Mouse (Mus musculus) lung, embryonic 14.5 days (tissue): ENCODE data around the gene Adam10. TPM values are rescaled to one million over a fixed set of nuclear protein-coding genes. Genes with fewer than 3 reads are reported as not detected.

Experiments used
- ATAC-seq: fragments of 200-750 bp; cut with Nextera tagmentation; 2 replicates; pipeline ENCODE4 v1.8.0; 2017; ENCODE audit warnings: mild to moderate bottlenecking, moderate TSS enrichment, moderate library complexity; ENCODE audit not compliant: insufficient read depth
- DNase-seq: peaks from one replicate; pipeline ENCODE4 v3.0.0-alpha.2; 2015
- H3K27ac ChIP-seq: fragments of 300-500 bp; sonication (generic); 2 replicates; pipeline ENCODE4 v1.5.1; 2014; ENCODE audit warnings: low read depth, mild to moderate bottlenecking, moderate library complexity
- H3K27me3 ChIP-seq: fragments of 300-500 bp; sonication (generic); 2 replicates; pipeline ENCODE4 v1.6.1; 2014; ENCODE audit warnings: low read length, control low read depth; ENCODE audit not compliant: insufficient read depth
- H3K36me3 ChIP-seq: fragments of 300-500 bp; sonication (generic); 2 replicates; pipeline ENCODE4 v1.6.1; 2014; ENCODE audit warnings: control low read depth; ENCODE audit not compliant: insufficient read depth
- H3K4me1 ChIP-seq: fragments of 300-500 bp; sonication (generic); 2 replicates; pipeline ENCODE4 v1.6.1; 2014; ENCODE audit warnings: antibody characterized with exemption, control low read depth; ENCODE audit not compliant: insufficient read depth
- H3K4me2 ChIP-seq: fragments of 300-500 bp; sonication (generic); 2 replicates; pipeline ENCODE4 v1.6.1; 2014; ENCODE audit warnings: mild to moderate bottlenecking
- H3K4me3 ChIP-seq: fragments of 300-500 bp; sonication (generic); 2 replicates; pipeline ENCODE4 v1.5.1; 2014; ENCODE audit warnings: low read depth, low read length
- H3K9ac ChIP-seq: fragments of 300-500 bp; sonication (generic); 2 replicates; pipeline ENCODE4 v1.6.1; 2014
- H3K9me3 ChIP-seq: fragments of 300-500 bp; sonication (generic); 2 replicates; pipeline ENCODE4 v1.6.1; 2016; ENCODE audit warnings: low read depth, low read length, control low read depth
- CTCF ChIP-seq: IDR thresholded peaks from 2 replicates; pipeline ENCODE4 v1.5.1; 2016; ENCODE audit warnings: antibody characterized with exemption, low read depth
- WGBS: fragments of 180-500 bp; shearing (Covaris S2); extraction: QIAGEN DNeasy Blood & Tissue Kit; methylation state at CpG from one replicate; pipeline ENCODE4 v1.1.7; 2014; 5-methylcytosine and 5-hydroxymethylcytosine counted together
- polyA plus RNA-seq: library from polyadenylated mRNA; unstranded; fragments of >200 nt; fragmentation: Nextera tagmentation; extraction: Ambion mirVana; gene quantifications from 2 replicates; pipeline ENCODE4 v1.2.1, GENCODE M21; 2014

Gene Adam10
- polyA plus RNA-seq, 1 experiment from 2014 or later: 80.2 TPM

- no peaks in the 10 kb centered on the region for H3K27me3 ChIP-seq
- no peaks in the 10 kb centered on the region for H3K36me3 ChIP-seq
- H3K4me1 ChIP-seq: no peaks in the 10 kb centered on the region
- H3K4me3 ChIP-seq: no peak overlapping the region
- H3K27ac ChIP-seq: no peak overlapping the region
- no peak for ATAC-seq
- H3K9ac ChIP-seq: no peak overlapping the region
- H3K9me3 ChIP-seq: no peaks in the 10 kb centered on the region
- no peak for TF ChIP-seq CTCF
- 78% methylated on average over 3 of the region's 3 CpGs for WGBS
- DNase-seq: no peak
- no peak overlapping the region for H3K4me2 ChIP-seq
These were observed 123.0 kb downstream of the Adam10 start for GRCm38 (mm10) chr9:70801761-70802160.

- no peaks in the 10 kb centered on the region for H3K4me1 ChIP-seq
- no peak for TF ChIP-seq CTCF
- no peak for ATAC-seq
- H3K4me2 ChIP-seq: no peak overlapping the region
- no peak for DNase-seq
- no peaks in the 10 kb centered on the region for H3K9me3 ChIP-seq
- WGBS: 61% methylated on average over 3 of the region's 3 CpGs
- H3K27ac ChIP-seq: no peak overlapping the region
- H3K27me3 ChIP-seq: no peaks in the 10 kb centered on the region
- H3K4me3 ChIP-seq: no peak overlapping the region
- no peak overlapping the region for H3K9ac ChIP-seq
- no peaks in the 10 kb centered on the region for H3K36me3 ChIP-seq
These were observed 124.0 kb downstream of the Adam10 start for GRCm38 (mm10) chr9:70802816-70803215.

GRCm38 (mm10) chr9:70806069-70806468, 127.3 kb downstream of the Adam10 start:
- Histone ChIP-seq H3K9me3 (no peaks in the 10 kb centered on the region), H3K4me1 (no peaks in the 10 kb centered on the region), H3K27me3 (no peaks in the 10 kb centered on the region), H3K27ac (no peak overlapping the region), H3K4me2 (no peak overlapping the region), H3K9ac (no peak overlapping the region), H3K4me3 (no peak overlapping the region), H3K36me3 (no peaks in the 10 kb centered on the region)
- no peak for TF ChIP-seq CTCF
- WGBS: 57% methylated on average over 1 of the region's 1 CpGs
- ATAC-seq (no peak), DNase-seq (no peak)

- H3K27me3 ChIP-seq: no peaks in the 10 kb centered on the region
- H3K36me3 ChIP-seq: no peaks in the 10 kb centered on the region
- 41% methylated on average over 10 of the region's 11 CpGs for WGBS
- H3K4me3 ChIP-seq: no peak overlapping the region
- H3K4me1 ChIP-seq: no peaks in the 10 kb centered on the region
- no peak overlapping the region for H3K4me2 ChIP-seq
- no peak for TF ChIP-seq CTCF
- DNase-seq (peak; percentile 39), ATAC-seq (no peak)
- H3K9ac ChIP-seq: no peak overlapping the region
- no peak overlapping the region for H3K27ac ChIP-seq
- H3K9me3 ChIP-seq: no peaks in the 10 kb centered on the region
These were observed 128.9 kb downstream of the Adam10 start for GRCm38 (mm10) chr9:70807714-70808113.

- ATAC-seq (no peak), DNase-seq (no peak)
- no peak overlapping the region for H3K4me3 ChIP-seq
- no peak overlapping the region for H3K27ac ChIP-seq
- H3K36me3 ChIP-seq: no peaks in the 10 kb centered on the region
- no peaks in the 10 kb centered on the region for H3K27me3 ChIP-seq
- no peak overlapping the region for H3K4me2 ChIP-seq
- no peak for TF ChIP-seq CTCF
- H3K9ac ChIP-seq: no peak overlapping the region
- WGBS: 93% methylated on average over 12 of the region's 12 CpGs
- no peaks in the 10 kb centered on the region for H3K9me3 ChIP-seq
- H3K4me1 ChIP-seq: peaks cover 4% of the 10 kb centered on the region; the same call in 1 of the 2 replicates
These were observed 133.8 kb downstream of the Adam10 start for GRCm38 (mm10) chr9:70812551-70812950.

- Histone ChIP-seq H3K4me1 (peaks cover 4% of the 10 kb centered on the region; the same call in 1 of the 2 replicates), H3K36me3 (no peaks in the 10 kb centered on the region), H3K4me2 (no peak overlapping the region), H3K9ac (no peak overlapping the region), H3K4me3 (no peak overlapping the region), H3K9me3 (no peaks in the 10 kb centered on the region), H3K27me3 (no peaks in the 10 kb centered on the region), H3K27ac (no peak overlapping the region)
- no peak for ATAC-seq
- no peak for TF ChIP-seq CTCF
- DNase-seq: no peak
- 60% methylated on average over 14 of the region's 14 CpGs for WGBS
These were observed 138.0 kb downstream of the Adam10 start for GRCm38 (mm10) chr9:70816701-70817305.

GRCm38 (mm10) chr9:70817396-70817795, 138.6 kb downstream of the Adam10 start:
- Histone ChIP-seq H3K9ac (no peak overlapping the region), H3K9me3 (no peaks in the 10 kb centered on the region), H3K36me3 (no peaks in the 10 kb centered on the region), H3K4me3 (no peak overlapping the region), H3K4me1 (peaks cover 4% of the 10 kb centered on the region; the same call in 1 of the 2 replicates), H3K27ac (no peak overlapping the region), H3K27me3 (no peaks in the 10 kb centered on the region), H3K4me2 (no peak overlapping the region)
- WGBS: 61% methylated on average over 1 of the region's 1 CpGs
- ATAC-seq: no peak
- DNase-seq: no peak
- TF ChIP-seq CTCF: no peak
